Mouse (Mus musculus) bone marrow, adult 2 months (tissue): ENCODE measurements around the gene Ipcef1.

Experiments
- CTCF ChIP-seq: fragments of 200-500 bp; IDR thresholded peaks from 2 replicates; pipeline ENCODE4 v1.5.1; 2011; ENCODE audit warnings: low read length, control low read depth; ENCODE audit not compliant: control insufficient read depth, insufficient read depth
- POLR2A ChIP-seq: fragments of 200-500 bp; IDR thresholded peaks from 2 replicates; pipeline ENCODE4 v1.6.1; 2011; ENCODE audit warnings: low read depth, mild to moderate bottlenecking, control low read depth, low read length, borderline replicate concordance; ENCODE audit not compliant: control insufficient read depth

DNA sequence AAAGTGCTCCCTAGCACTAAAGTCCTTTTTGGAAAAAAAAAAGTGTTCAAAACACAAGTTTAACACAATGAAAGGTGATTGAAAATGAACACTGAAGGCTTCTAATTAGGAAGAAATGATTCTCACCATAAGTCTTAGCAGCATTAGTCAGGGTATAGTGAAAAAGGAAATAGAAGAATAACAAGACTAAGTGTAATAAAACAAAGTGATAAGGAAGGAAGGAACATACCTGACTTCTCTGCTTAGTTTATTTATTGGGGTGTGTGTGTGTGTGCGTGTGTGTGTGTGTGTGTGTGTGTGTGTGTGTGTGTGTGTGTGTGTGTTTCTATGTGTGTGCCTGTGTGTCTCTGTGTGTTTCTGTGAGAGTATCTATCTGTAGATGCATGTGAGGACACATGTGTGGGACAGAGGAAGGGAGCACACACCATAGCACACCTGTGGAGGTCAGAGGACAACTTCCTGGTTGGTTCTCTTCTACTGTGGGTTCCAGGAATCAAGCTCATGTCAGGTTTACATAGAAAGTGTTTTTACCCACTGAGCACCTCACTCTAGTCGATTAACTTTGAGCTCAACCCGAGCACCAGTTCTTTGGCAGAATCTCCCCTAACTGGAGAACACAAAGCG is 124.6 kb downstream of the Ipcef1 start:
- TF ChIP-seq CTCF (no peak), POLR2A (no peak)
